Mouse (Mus musculus): ENCODE data around the gene Thap7. TPM values are rescaled to one million over a fixed set of nuclear protein-coding genes. Genes with fewer than 3 reads are reported as not detected.
"Not testable (repeated sequence)": the region's sequence is repeated elsewhere in the genome, so short reads cannot be mapped to it uniquely, and the experiment has no call there.

The Thap7 gene
- polyA plus RNA-seq, 1 experiment from 2014 or later, result 66.3 TPM

- 94% methylated on average over 11 of the region's 11 CpGs for WGBS
- Histone ChIP-seq H3K4me3 (replicated peaks; ENCODE audit: low read length) (no peak overlapping the region), H3K9ac (replicated peaks; ENCODE audit: low read depth, low read length) (no peak overlapping the region), H3K27ac (ENCODE audit: low read length) (no peak overlapping the region), H3K9me3 (ENCODE audit: control insufficient read depth, low read length) (no peaks in the 10 kb centered on the region), H3K4me2 (ENCODE audit: low read length) (no peak overlapping the region), H3K4me1 (replicated peaks; ENCODE audit: control insufficient read depth, insufficient read depth, low read length) (no peaks in the 10 kb centered on the region), H3K27me3 (replicated peaks; ENCODE audit: control insufficient read depth, insufficient read depth, low read length) (no peaks in the 10 kb centered on the region), H3K36me3 (ENCODE audit: control insufficient read depth, insufficient read depth) (peaks cover 40% of the 10 kb centered on the region)
- no peak for ATAC-seq
Observed at GRCm38 (mm10) chr16:17524156-17524555, 6.8 kb downstream of the Thap7 start.

- H3K4me1 ChIP-seq (replicated peaks; ENCODE audit: control insufficient read depth, insufficient read depth, low read length), result no peaks in the 10 kb centered on the region
- 89% methylated on average over 2 of the region's 2 CpGs for WGBS
- no peaks in the 10 kb centered on the region for H3K9me3 ChIP-seq (ENCODE audit: control insufficient read depth, low read length)
- no peak overlapping the region for H3K4me2 ChIP-seq (ENCODE audit: low read length)
- no peak overlapping the region for H3K27ac ChIP-seq (ENCODE audit: low read length)
- peaks cover 28% of the 10 kb centered on the region for H3K36me3 ChIP-seq (ENCODE audit: control insufficient read depth, insufficient read depth)
- H3K27me3 ChIP-seq (replicated peaks; ENCODE audit: control insufficient read depth, insufficient read depth, low read length), result no peaks in the 10 kb centered on the region
- H3K4me3 ChIP-seq (replicated peaks; ENCODE audit: low read length), result no peak overlapping the region
- ATAC-seq, result no peak
- H3K9ac ChIP-seq (replicated peaks; ENCODE audit: low read depth, low read length), result no peak overlapping the region
Observed at GRCm38 (mm10) chr16:17518910-17519309, 12.0 kb downstream of the Thap7 start.

- no peaks in the 10 kb centered on the region for H3K27me3 ChIP-seq (replicated peaks; ENCODE audit: control insufficient read depth, insufficient read depth, low read length)
- no peak overlapping the region for H3K4me2 ChIP-seq (ENCODE audit: low read length)
- 0 out of 2 replicates have a peak, but pooled peaks cover 2% of the 10 kb centered on the region for H3K36me3 ChIP-seq (ENCODE audit: control insufficient read depth, insufficient read depth)
- no peak overlapping the region for H3K27ac ChIP-seq (ENCODE audit: low read length)
- 94% methylated on average over 4 of the region's 4 CpGs for WGBS
- no peak for ATAC-seq
- H3K4me1 ChIP-seq (replicated peaks; ENCODE audit: control insufficient read depth, insufficient read depth, low read length), result peaks cover 16% of the 10 kb centered on the region
- no peak overlapping the region for H3K4me3 ChIP-seq (replicated peaks; ENCODE audit: low read length)
- H3K9ac ChIP-seq (replicated peaks; ENCODE audit: low read depth, low read length), result no peak overlapping the region
- H3K9me3 ChIP-seq (ENCODE audit: control insufficient read depth, low read length), result no peaks in the 10 kb centered on the region
Observed at GRCm38 (mm10) chr16:17511431-17511830, 19.5 kb downstream of the Thap7 start.

GRCm38 (mm10) chr16:17510686-17511085, 20.2 kb downstream of the Thap7 start:
- Histone ChIP-seq H3K36me3 (ENCODE audit: control insufficient read depth, insufficient read depth) (no peaks in the 10 kb centered on the region), H3K9me3 (ENCODE audit: control insufficient read depth, low read length) (no peaks in the 10 kb centered on the region), H3K4me1 (replicated peaks; ENCODE audit: control insufficient read depth, insufficient read depth, low read length) (peaks cover 16% of the 10 kb centered on the region), H3K27ac (ENCODE audit: low read length) (no peak overlapping the region), H3K4me3 (replicated peaks; ENCODE audit: low read length) (no peak overlapping the region), H3K4me2 (ENCODE audit: low read length) (no peak overlapping the region), H3K9ac (replicated peaks; ENCODE audit: low read depth, low read length) (no peak overlapping the region), H3K27me3 (replicated peaks; ENCODE audit: control insufficient read depth, insufficient read depth, low read length) (no peaks in the 10 kb centered on the region; the same call in 1 of the 2 replicates)
- 89% methylated on average over 2 of the region's 2 CpGs for WGBS
- no peak for ATAC-seq

- H3K9ac ChIP-seq (replicated peaks; ENCODE audit: low read depth, low read length), result no peak overlapping the region
- peaks cover 16% of the 10 kb centered on the region for H3K4me1 ChIP-seq (replicated peaks; ENCODE audit: control insufficient read depth, insufficient read depth, low read length)
- H3K9me3 ChIP-seq (ENCODE audit: control insufficient read depth, low read length), result no peaks in the 10 kb centered on the region
- H3K27me3 ChIP-seq (replicated peaks; ENCODE audit: control insufficient read depth, insufficient read depth, low read length), result no peaks in the 10 kb centered on the region; the same call in 1 of the 2 replicates
- no peak overlapping the region for H3K4me3 ChIP-seq (replicated peaks; ENCODE audit: low read length)
- H3K4me2 ChIP-seq (ENCODE audit: low read length), result peak overlapping the region; percentile 81
- ATAC-seq, result no peak
- no peak overlapping the region for H3K27ac ChIP-seq (ENCODE audit: low read length)
- WGBS, result 100% methylated on average over 2 of the region's 2 CpGs
- H3K36me3 ChIP-seq (ENCODE audit: control insufficient read depth, insufficient read depth), result no peaks in the 10 kb centered on the region
Observed at GRCm38 (mm10) chr16:17510143-17510542, 20.8 kb downstream of the Thap7 start.

GRCm38 (mm10) chr16:17509240-17509597, 21.7 kb downstream of the Thap7 start:
- Histone ChIP-seq H3K9ac (replicated peaks; ENCODE audit: low read depth, low read length) (peak overlapping the region; percentile 90), H3K9me3 (ENCODE audit: control insufficient read depth, low read length) (no peaks in the 10 kb centered on the region), H3K27me3 (replicated peaks; ENCODE audit: control insufficient read depth, insufficient read depth, low read length) (no peaks in the 10 kb centered on the region; the same call in 1 of the 2 replicates), H3K4me3 (replicated peaks; ENCODE audit: low read length) (peak overlapping the region; percentile 88), H3K4me2 (ENCODE audit: low read length) (peak overlapping the region; percentile 81), H3K4me1 (replicated peaks; ENCODE audit: control insufficient read depth, insufficient read depth, low read length) (peaks cover 16% of the 10 kb centered on the region), H3K27ac (ENCODE audit: low read length) (peak overlapping the region; percentile 85), H3K36me3 (ENCODE audit: control insufficient read depth, insufficient read depth) (no peaks in the 10 kb centered on the region)
- ATAC-seq, result no peak
- WGBS, result 11% methylated on average over 9 of the region's 9 CpGs

- peak within 1 kb of the TSS; percentile 90 for H3K9ac ChIP-seq (replicated peaks; ENCODE audit: low read depth, low read length)
- under 1% methylated on average over 50 of the region's 50 CpGs for WGBS
Observed at GRCm38 (mm10) chr16:17508546-17509239, 22.2 kb downstream of the Thap7 start, which contains the start of gene Lztr1. TSS of gene Lztr1 (plus strand) at chr16:17508688.

GRCm38 (mm10) chr16:17508031-17508430, 22.9 kb downstream of the Thap7 start:
- Histone ChIP-seq H3K4me3 (replicated peaks; ENCODE audit: low read length) (peak overlapping the region; percentile 88), H3K4me2 (ENCODE audit: low read length) (peak overlapping the region; percentile 79), H3K9ac (replicated peaks; ENCODE audit: low read depth, low read length) (peak overlapping the region; percentile 90), H3K27ac (ENCODE audit: low read length) (peak overlapping the region; percentile 85), H3K4me1 (replicated peaks; ENCODE audit: control insufficient read depth, insufficient read depth, low read length) (peaks cover 16% of the 10 kb centered on the region)
- WGBS, result 29% methylated on average over 3 of the region's 3 CpGs
- ATAC-seq; H3K9me3 ChIP-seq (ENCODE audit: control insufficient read depth, low read length); H3K27me3 ChIP-seq (replicated peaks; ENCODE audit: control insufficient read depth, insufficient read depth, low read length); H3K36me3 ChIP-seq (ENCODE audit: control insufficient read depth, insufficient read depth): not testable (repeated sequence)

More at GRCm38 (mm10) chr16:17508546-17509239, 22.2 kb downstream of the Thap7 start, which contains the start of gene Lztr1:
- Histone ChIP-seq H3K4me2 (ENCODE audit: low read length) (peak within 1 kb of the TSS; percentile 81), H3K27me3 (replicated peaks; ENCODE audit: control insufficient read depth, insufficient read depth, low read length) (no peaks in the 10 kb centered on the region; the same call in 1 of the 2 replicates), H3K36me3 (ENCODE audit: control insufficient read depth, insufficient read depth) (no peaks in the 10 kb centered on the region), H3K4me1 (replicated peaks; ENCODE audit: control insufficient read depth, insufficient read depth, low read length) (peaks cover 16% of the 10 kb centered on the region), H3K9me3 (ENCODE audit: control insufficient read depth, low read length) (no peaks in the 10 kb centered on the region), H3K4me3 (replicated peaks; ENCODE audit: low read length) (peak within 1 kb of the TSS; percentile 88), H3K27ac (ENCODE audit: low read length) (peak within 1 kb of the TSS; percentile 85)
- ATAC-seq, result peak; percentile 98

GRCm38 (mm10) chr16:17507018-17507552, 23.9 kb downstream of the Thap7 start:
- Histone ChIP-seq H3K27me3 (replicated peaks; ENCODE audit: control insufficient read depth, insufficient read depth, low read length) (no peaks in the 10 kb centered on the region; the same call in 1 of the 2 replicates), H3K4me3 (replicated peaks; ENCODE audit: low read length) (no peak overlapping the region), H3K9me3 (ENCODE audit: control insufficient read depth, low read length) (no peaks in the 10 kb centered on the region), H3K9ac (replicated peaks; ENCODE audit: low read depth, low read length) (no peak overlapping the region), H3K36me3 (ENCODE audit: control insufficient read depth, insufficient read depth) (no peaks in the 10 kb centered on the region), H3K27ac (ENCODE audit: low read length) (no peak overlapping the region), H3K4me2 (ENCODE audit: low read length) (no peak overlapping the region), H3K4me1 (replicated peaks; ENCODE audit: control insufficient read depth, insufficient read depth, low read length) (peaks cover 16% of the 10 kb centered on the region)
- no peak for ATAC-seq
- 78% methylated on average over 5 of the region's 5 CpGs for WGBS

All from forebrain, embryonic 16.5 days (tissue).